Mouse (Mus musculus) CD4-positive, CD25-positive, alpha-beta regulatory T cell, adult 4 months (primary cell): ENCODE results near the gene Gje1. TPM values are rescaled to one million over a fixed set of nuclear protein-coding genes. Genes with fewer than 3 reads are reported as not detected.
A peak's percentile ranks its signal among the peaks of the same experiment; 100 is the strongest.

Experiments
- ATAC-seq: one replicate; pipeline ENCODE4 v1.8.0; 2017
- polyA plus RNA-seq, 2 experiments: library from polyadenylated mRNA; unstranded; fragments of 100-300 nt; shearing (Covaris generic); gene quantifications; one replicate each; pipeline ENCODE4 v1.2.1; 2017

Gene Gje1
- not detected for polyA plus RNA-seq

GRCm38 (mm10) chr10:14718114-14718513, at the start of gene Gje1:
Gje1 (minus strand) TSS chr10:14718214.
- ATAC-seq = no peak

- ATAC-seq = no peak
These were observed 42.6 kb upstream of the Gje1 start for GRCm38 (mm10) chr10:14760618-14761017.

- no peak for ATAC-seq
These were observed 41.9 kb upstream of the Gje1 start for GRCm38 (mm10) chr10:14759665-14760558.

- ATAC-seq = no peak
These were observed 16.3 kb upstream of the Gje1 start for GRCm38 (mm10) chr10:14734285-14734684.

- no peak for ATAC-seq
These were observed 7.7 kb upstream of the Gje1 start for GRCm38 (mm10) chr10:14725671-14726070.

GRCm38 (mm10) chr10:14705072-14706066, 12.6 kb downstream of the Gje1 start, which contains the start of the genes Vta1 and Nmbr:
Vta1 (minus strand) TSS chr10:14705560.
Nmbr (plus strand) TSS chr10:14705591.
- ATAC-seq = peak; percentile 97

GRCm38 (mm10) chr10:14703830-14704420, 14.1 kb downstream of the Gje1 start:
- ATAC-seq = no peak

- ATAC-seq = no peak
These were observed 14.8 kb downstream of the Gje1 start for GRCm38 (mm10) chr10:14703239-14703638.

- ATAC-seq = no peak
These were observed 27.7 kb downstream of the Gje1 start for GRCm38 (mm10) chr10:14690349-14690748.

- no peak for ATAC-seq
These were observed 29.1 kb downstream of the Gje1 start for GRCm38 (mm10) chr10:14688785-14689442.

- ATAC-seq = no peak
These were observed 32.4 kb downstream of the Gje1 start for GRCm38 (mm10) chr10:14685663-14686062.

- ATAC-seq = no peak
These were observed 51.9 kb downstream of the Gje1 start for GRCm38 (mm10) chr10:14666147-14666546.

Other genes with a start within 250 kb of the Gje1 start
- not detected for gene Adgrg6, start 172.6 kb downstream of the Gje1 start, polyA plus RNA-seq
- gene Vta1, start 12.7 kb downstream of the Gje1 start, polyA plus RNA-seq = 100 to 1,000 TPM; 103 to 104 TPM
- gene Nmbr, start 12.6 kb downstream of the Gje1 start, polyA plus RNA-seq = not detected